Mouse (Mus musculus) kidney, embryonic 15.5 days (tissue): ENCODE data around the gene Got2. TPM values are rescaled to one million over a fixed set of nuclear protein-coding genes. Genes with fewer than 3 reads are reported as not detected.

Experiments
- polyA plus RNA-seq: library from polyadenylated mRNA; unstranded; fragments of >200 nt; fragmentation: Nextera tagmentation; extraction: Ambion mirVana; gene quantifications from 2 replicates; pipeline ENCODE4 v1.2.1, GENCODE M21; 2015

The Got2 gene
- polyA plus RNA-seq, 1 experiment from 2014 or later: 248 TPM

Other genes with a start within 250 kb of the Got2 start
- 16.0 and 18.8 TPM in 2 replicates for gene Ndrg4, start 211.6 kb downstream of the Got2 start, polyA plus RNA-seq
- 19.7 and 19.9 TPM in 2 replicates for gene Setd6, start 172.7 kb downstream of the Got2 start, polyA plus RNA-seq
- gene Cnot1, start 81.1 kb downstream of the Got2 start, polyA plus RNA-seq: 64.0 and 76.2 TPM in 2 replicates
- gene Sap18b, start 63.2 kb downstream of the Got2 start, polyA plus RNA-seq: 358 and 384 TPM in 2 replicates
- 14.6 and 16.4 TPM in 2 replicates for gene Slc38a7, start 35.0 kb downstream of the Got2 start, polyA plus RNA-seq